Mouse (Mus musculus) embryo, embryonic 10.5 days (tissue): ENCODE measurements around the gene Mrpl19.
A peak's percentile ranks its signal among the peaks of the same experiment; 100 is the strongest.

Experiments
- DNase-seq: peaks from one replicate; pipeline ENCODE4 v3.0.0-alpha.2; 2015; ENCODE audit warnings: low spot score

The Mrpl19 gene

DNA sequence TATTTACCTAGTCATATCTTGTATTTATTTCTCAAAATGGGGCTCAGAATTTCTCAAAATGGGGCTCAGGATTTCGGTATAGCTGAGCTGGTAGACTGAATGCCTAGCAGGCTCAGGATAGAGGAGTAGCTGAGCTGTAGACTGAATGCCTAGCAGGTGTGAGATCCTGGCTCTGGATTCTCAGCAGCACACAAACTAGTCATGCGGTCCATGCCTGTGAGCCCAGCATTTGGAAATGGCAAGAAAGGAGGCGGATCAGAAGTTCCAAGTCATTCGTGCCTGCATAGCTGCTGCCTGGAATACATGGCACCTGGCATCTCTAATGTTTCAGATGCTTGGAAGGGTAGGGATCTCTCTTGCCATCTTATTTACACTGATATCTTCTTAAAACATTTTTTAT, 36.4 kb downstream of the Mrpl19 start:
- no peak for DNase-seq

- peak; percentile 34 for DNase-seq
Observed at GRCm38 (mm10) chr6:81924304-81924703, 41.5 kb downstream of the Mrpl19 start.

DNA sequence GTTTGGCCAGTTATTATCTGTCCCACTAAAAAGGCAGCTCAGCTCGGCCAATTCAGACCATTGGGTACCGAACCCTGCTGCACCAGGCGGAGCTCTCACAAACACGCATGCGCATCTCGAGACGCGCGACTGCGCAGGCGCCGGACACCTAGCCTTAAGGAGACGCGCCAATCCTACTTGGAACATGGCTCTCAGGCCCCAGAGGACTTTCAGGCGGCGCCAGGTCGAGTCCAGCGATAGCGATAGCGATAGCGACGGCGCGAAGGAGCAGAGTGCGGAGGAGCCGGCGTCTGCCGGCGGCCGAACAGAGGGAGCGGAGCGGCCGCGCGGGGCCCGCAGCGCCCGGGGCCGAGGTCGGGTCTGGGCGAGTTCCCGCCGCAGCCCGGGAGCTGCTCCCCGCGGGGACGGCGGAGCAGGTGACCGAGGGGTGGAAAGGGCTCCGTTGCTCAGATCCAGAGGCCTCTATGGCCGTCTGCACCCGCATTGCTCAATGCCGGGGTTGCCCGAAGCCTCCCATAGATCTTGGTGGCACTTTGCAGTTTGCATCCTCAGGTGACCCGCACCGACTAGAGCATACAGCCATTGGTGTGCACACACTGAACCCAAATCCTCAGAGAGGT, 42.1 kb downstream of the Mrpl19 start, which contains the start of gene Gcfc2:
Gcfc2 (plus strand) TSS at position 147 of the 620 bp plus-strand sequence.
- peak; percentile 95 for DNase-seq

- DNase-seq: no peak
Observed at GRCm38 (mm10) chr6:81912177-81912576, 53.6 kb downstream of the Mrpl19 start.

GRCm38 (mm10) chr6:81911713-81912112, 54.0 kb downstream of the Mrpl19 start:
- DNase-seq: no peak

- no peak for DNase-seq
Observed at GRCm38 (mm10) chr6:81911244-81911643, 54.5 kb downstream of the Mrpl19 start.

GRCm38 (mm10) chr6:81910302-81910855, 55.4 kb downstream of the Mrpl19 start:
- DNase-seq: no peak
